Mouse (Mus musculus) thymus, postnatal 36 days (tissue): Measurements from ENCODE around the gene Gla.

Experiments used
- DNase-seq, 2 experiments: peaks; one replicate each; pipeline ENCODE4 v3.0.0; 2022; ENCODE audit warnings: mixed read lengths in 2 of 2

Gene Gla

DNA sequence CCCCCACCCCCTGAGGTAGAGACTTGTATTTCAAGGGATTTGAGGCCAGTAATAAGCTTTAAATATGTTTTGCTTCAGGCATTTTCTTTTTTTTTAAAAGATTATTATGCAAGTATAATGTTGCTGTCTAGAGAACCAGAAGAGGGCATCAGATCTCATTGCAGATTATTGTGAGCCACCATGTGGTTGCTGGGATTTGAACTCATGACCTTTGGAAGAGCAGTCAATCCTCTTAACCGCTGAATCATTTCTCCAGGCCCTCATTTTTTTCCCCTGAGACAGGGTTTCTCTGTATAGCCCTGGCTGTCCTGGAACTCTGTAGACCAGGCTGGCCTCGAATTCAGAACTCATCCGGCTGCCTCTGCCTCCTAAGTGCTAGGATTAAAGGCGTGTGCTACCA, 12.7 kb downstream of the Gla start:
- DNase-seq: no peak

- DNase-seq: no peak
Observed at GRCm38 (mm10) chrX:134586447-134586846, 14.5 kb downstream of the Gla start.

DNA sequence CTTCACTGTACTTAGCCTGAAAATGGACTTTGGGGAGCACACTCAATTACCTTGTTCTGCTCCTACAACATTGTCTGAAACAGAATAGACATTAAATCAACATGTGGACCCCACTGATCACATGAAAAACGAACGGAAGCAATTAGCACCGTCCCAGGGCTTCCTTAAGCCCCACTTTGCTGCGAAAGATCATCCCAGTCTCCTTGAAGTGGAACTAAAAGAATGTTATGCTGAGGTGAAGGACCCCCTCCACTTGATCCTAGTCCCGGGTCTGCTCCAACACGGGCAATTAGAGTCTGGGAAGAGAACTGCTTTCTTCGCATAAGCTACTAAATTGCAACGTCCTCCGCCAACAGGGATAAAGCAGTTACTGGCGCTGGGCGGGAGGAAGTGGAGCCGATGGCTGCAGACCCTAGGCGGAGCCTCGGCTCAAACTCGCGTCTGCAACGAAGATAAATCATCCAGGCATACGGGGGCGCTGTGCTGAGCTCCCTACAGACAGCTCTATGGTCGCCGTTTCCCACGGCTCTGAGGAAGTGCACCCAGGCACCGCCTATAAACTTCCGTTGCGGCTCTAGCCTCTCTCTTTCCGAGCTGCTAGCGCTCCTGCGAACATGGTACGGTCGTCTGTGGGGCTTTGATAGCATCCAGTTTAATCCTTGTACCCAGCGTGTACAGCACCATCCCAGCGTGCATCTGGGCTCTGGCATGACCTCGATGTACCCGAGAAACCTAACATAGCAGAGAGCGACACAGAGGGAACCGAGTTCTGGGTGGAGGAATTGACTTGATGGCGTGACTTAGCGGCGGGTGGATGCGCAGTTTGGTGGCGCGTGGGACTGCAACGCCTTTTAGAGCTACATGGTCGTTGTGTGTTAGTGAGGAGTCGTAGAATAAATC, 15.6 kb downstream of the Gla start, which contains the start of gene Rpl36a:
TSS of gene Rpl36a (plus strand) at position 552 of the 900 bp plus-strand sequence.
- DNase-seq: peak; percentile 90 to 92

DNA sequence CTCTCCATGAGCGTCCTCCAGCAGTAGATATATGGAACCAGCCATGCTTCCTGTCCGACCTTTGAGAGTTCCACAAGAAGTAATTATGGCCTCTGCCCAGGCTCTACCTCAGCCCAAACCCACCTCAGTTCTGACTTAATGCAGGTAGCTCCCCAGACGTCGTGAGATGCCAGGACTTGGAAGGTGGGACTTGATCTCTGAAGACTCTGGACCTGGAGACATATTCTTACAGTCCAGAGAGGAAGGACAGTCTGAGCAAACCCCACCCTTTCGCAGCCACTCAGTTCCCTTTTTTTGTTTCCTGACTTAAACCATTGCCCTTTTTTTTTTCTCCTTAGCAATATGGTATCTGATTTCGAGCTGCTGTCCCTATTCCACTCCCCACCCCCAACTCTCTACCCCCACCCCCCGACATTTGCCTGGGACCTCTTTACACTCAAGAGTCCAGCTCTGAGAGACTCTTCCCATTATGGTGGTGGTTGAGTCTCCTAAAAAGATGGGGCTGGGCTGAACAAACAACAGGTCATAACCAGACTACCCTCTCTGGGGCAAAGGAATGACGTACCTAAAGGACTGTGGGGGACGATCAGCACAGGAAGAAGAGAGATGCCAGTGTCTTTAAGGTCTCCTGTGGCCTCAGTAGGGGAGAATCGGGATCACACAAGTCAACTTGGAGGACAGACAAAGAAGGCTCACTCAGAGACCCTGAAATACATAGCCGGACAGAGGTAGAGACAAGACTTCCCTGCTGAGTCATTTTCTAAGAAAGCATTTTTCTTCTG, 17.8 kb downstream of the Gla start, which contains the start of gene Btk:
TSS of gene Btk (minus strand) at position 683 of the 782 bp plus-strand sequence.
- no peak for DNase-seq

- DNase-seq: no peak
Observed at GRCm38 (mm10) chrX:134582270-134582669, 18.7 kb downstream of the Gla start.

DNA sequence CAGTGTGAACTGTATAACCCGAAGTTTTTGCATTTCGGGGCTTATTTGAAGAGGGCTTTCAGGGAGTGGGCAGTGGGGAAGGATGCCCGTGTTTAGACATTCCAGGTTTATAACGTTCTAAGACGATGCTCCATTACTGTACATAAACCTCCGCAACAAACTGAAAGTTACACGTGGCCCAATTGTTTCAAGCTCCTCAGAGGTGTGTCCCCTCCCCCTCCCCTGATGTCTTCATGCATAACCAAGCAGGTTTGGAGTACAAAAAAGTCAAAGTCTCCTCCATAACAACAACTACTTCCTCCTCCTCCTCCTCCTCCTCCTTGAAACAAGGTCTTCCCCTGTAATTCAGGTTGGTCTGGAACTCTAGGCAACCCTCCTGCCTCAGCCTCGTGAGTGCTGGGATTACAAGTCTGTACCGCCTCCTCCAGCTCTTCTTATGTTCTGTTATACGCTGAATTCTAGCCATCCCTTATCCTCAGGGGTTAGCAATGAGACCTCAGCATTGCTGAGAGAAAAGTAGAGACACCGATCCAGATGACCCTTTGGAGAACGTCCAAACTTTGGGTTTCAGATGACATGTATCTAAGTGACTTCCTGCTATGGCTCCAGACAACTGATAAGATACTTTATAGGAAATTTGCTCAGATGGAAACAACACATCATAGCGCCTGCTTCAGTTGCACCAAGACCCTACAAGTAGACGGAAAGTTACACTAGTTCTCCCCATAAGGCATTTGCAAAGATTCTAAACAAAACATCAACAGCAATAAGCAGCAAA, 20.2 kb downstream of the Gla start:
- no peak for DNase-seq

- no peak for DNase-seq
Observed at GRCm38 (mm10) chrX:134577896-134578295, 23.0 kb downstream of the Gla start.

DNA sequence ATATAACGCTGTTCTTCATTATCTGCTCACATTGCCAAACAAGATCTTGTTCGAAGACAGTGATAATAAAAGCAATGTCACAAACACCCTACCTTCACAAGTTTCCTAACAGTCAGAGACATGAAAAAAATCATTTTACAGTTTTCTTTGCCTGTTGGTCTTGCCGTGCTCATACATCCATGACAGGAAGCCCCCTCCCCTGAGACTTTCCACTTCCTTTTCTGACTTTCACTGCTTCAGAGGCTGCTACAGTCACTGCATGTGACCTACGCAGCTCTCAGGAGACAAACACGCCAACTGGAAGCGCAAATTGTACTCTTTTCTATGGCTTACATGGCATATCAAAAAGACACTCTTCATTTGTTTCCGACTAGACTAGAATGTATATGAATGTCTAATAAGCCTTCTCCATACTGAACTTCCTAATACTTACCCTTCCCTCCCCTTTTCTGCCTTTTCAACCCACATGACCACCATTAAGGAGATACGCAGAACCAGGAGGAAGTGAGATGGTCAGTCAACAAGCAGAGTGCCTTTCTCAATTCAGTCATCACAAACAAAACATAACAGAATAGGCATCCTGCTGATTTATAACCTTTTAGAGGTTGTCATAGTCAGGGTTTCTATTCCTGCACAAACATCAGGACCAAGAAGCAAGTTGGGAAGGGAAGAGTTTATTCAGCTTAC, 34.2 kb downstream of the Gla start:
- peak in 1 of 2 experiments; percentile 15 for DNase-seq

- no peak for DNase-seq
Observed at GRCm38 (mm10) chrX:134564326-134564725, 36.6 kb downstream of the Gla start.

GRCm38 (mm10) chrX:134554425-134554824, 46.5 kb downstream of the Gla start:
- DNase-seq: no peak

DNA sequence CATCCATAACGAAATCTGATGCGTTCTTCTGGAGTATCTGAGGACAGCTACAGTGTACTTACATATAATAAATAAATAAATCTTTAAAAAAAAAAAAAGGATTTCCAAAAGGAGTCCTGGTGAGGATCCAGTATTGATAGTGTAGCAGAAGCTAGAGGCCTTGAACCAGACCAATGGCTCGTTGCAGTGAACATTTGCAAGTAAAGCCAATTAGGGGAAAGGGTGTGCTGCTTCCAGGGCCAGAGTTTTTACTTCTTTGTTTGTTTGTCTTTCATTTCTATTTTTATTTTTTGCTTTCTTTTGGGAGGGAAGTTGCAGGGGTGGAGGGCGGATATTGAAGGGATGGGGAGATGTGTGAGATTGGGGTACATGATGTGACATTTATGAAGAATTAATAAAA, 47.6 kb downstream of the Gla start:
- DNase-seq: no peak

DNA sequence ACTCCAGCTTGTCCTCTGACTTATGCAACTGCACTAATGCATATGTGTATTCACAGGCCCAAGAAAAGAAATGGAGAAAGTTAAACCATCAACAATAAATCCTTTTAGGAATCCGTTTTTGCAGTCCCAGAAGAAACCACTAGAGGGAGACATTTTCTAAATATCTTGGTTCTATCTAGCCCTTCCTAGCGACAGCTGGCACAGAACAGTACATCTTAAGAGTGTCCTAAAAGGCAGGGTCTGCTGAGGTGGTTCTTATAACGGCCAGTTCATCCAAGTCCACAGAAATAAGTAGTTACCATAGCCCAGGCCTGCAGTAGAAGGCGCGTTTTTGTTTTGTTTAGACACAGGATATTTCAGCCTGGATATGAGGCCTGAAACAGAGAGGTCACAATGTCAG, 50.0 kb downstream of the Gla start:
- no peak for DNase-seq

DNA sequence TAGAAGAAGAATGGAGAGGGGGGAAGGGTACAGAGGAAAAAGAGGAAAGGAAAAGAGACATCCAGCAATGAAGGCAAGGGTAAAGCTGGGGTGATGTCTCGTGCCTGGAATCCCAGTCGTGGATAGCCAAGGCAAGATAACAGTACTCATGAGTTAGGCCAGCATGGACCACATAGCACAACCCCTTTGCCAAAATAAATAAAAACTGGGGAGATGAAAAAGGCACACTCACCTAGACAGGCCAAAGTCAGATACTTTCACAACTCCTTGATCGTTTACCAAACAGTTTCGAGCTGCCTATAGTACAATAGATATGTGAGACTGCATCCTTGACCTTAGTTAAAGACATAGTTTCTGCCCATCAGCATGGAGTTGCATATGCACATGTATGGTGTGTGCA, 53.6 kb downstream of the Gla start:
- no peak for DNase-seq

- DNase-seq: no peak
Observed at GRCm38 (mm10) chrX:134541955-134542308, 59.0 kb downstream of the Gla start.

- DNase-seq: peak; percentile 50 to 60
Observed at GRCm38 (mm10) chrX:134541145-134541954, 59.6 kb downstream of the Gla start, which contains the start of gene Timm8a1. Timm8a1 (minus strand) TSS chrX:134541865.

- no peak for DNase-seq
Observed at GRCm38 (mm10) chrX:134540414-134541135, 60.4 kb downstream of the Gla start.

- peak; percentile 17 to 28 for DNase-seq
Observed at GRCm38 (mm10) chrX:134539795-134540194, 61.1 kb downstream of the Gla start.
